Mouse (Mus musculus): ENCODE measurements at regions not wholly inside any gene's neighbourhood (a gene's known extent, or its start where the extent isn't known, plus 50 kb on each side); places are given as distances from the start of the nearest gene placed in this dataset.

DNA sequence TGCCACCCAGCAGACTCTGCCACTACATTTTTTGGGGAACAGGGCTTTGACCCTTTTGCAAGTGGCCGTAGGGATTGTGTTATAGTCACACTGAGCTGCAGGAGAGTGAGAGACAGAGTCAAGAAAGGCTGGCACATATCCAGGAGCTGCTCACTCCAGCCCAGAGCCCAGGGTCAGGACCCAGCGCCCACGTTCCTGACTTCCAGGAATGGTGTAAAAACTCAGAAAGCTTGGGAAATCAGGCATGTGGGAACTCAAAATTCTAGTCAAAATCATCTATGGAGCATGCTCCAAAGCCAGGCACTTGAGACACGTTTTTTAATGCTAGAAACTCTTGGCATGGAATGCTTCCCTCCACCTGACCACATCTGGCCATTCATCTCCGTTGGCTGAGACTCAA lies 146.7 kb upstream of the Runx1 start:
- no peak for DNase-seq (ENCODE audit: low spot score in 2 of 2)

DNA sequence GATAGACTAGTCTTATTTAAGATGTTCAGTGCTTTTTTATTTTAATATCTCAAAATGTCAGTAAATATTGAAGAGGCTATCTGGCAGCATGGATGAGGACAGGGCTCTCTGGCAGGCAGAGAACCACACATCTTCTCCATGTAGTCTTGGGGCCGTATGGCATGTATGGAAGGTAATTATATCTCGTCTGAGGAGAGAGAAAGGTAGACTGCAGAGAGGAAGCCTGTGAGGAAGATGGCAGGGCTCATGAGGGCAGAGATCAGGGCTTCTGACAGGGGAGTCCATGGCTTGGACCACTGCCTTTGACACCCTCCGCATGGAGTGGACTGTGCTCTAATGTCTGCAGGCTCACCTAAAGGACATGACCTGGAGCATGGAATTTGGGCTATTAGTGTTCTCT lies 146.0 kb upstream of the Runx1 start:
- DNase-seq (ENCODE audit: low spot score in 2 of 2) = no peak

DNA sequence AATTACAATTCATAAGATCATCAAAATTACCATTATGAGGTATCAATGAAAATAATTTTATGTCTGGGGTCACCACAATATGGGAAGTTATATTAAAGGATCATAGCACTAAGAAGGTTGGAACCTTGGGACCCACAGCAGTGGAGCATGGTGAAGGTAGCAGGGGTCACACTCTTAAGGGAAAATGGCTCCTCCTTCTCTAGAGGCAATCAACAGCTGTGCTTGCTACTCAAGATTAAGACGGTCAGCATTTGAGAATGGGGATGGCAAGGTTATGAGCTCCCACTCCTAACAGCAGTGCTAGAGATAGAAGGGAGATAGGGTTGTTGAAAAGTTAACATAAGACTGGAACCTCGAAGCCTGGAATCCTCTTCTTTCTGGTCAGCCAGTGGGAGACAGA lies 144.6 kb upstream of the Runx1 start:
- no peak for DNase-seq (ENCODE audit: low spot score in 2 of 2)

DNA sequence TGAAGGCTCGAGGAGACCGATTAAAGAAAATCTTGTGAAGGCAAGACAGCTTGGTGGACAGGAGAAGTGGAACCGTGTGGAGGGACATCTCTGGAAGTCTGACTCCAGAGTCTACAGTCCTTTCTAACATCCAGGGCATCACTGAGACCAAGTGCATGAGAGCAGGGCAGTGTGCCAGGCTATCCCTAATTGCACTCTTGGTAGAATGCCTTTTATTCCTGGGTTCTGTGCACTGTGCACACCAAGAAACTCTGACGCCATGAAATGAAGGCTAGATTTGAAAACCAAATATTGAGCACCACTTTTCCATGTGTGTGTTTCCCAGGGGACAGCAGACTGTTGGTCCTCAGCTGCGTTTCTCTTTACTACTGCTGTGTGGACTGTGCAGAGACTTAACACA lies 143.1 kb upstream of the Runx1 start:
- DNase-seq (ENCODE audit: low spot score in 2 of 2) = no peak

DNA sequence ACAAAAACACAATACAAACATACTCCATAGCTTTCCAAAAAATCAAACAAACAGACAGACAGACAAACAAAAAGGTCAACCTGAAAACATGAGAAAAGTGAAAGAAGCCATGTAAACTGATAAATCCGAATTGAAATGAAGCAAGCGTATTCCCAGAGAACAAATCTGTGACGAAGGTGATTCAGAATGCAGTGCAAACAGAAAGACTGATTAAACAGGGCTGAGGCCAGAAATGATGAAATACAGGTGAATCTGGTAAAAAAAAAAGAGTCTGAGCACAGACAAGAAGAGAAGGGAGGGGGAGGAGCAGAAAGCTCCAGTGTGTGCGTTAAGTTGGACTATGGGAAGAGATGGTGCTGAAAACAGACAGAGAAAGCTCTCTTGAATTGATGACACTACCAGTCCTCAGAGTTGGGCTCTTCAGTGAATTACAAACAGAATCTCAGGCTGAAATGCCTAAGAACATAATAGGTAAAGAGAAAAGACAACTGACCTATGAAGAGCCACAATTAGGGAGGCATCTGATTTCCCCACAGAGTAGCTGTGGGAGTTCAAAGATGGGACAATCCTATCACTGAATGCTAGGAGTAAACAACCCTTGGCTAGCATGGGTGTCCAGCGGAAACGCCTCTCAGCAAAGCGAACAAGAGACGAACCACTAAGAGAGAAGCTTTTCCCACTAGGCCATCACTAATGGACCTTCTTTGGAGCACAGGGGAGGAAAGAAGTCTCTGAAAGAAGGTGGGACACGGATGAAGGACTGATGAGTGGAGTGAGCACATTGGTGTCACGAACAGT lies 140.3 kb upstream of the Runx1 start:
- no peak for DNase-seq (ENCODE audit: low spot score in 2 of 2)

DNA sequence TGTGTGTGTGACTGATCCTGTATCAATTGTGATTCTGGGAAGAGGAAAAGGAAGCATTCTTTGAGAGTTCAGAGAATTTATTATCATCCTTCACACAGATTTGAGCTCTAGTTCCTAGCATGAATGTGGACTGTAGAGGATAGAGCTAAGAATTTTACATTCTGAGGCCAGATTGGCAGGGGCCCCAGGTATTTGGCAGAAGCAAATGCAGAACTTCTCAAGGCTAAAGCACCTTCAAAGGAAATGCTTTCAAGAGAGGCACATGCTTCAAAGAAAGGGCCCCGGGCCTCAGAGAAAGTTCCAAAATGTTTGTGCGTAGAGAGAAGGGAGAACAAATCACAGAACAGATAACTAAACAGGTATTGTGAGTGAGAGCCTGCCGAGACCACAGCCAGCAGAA lies 139.7 kb upstream of the Runx1 start:
- DNase-seq (ENCODE audit: low spot score in 2 of 2) = no peak

DNA sequence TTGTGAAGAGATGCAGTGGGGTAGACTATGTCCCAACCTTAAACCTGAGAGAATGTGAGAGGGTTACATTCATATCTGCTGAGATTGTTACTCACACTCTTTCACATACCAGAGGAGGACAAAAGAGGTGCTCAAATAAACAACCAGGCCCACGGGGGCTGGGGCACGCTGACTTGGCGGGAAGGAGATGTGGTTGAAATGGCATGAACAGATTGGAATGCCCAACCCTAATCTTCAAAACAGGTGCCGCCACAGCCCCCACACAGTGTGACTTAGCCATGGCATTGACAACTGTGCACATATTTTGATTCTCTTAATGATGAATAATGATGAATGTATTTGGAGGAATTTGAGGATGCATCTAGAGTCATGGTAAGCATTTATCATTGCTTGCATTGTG lies 137.6 kb upstream of the Runx1 start:
- DNase-seq (ENCODE audit: low spot score in 2 of 2) = no peak

DNA sequence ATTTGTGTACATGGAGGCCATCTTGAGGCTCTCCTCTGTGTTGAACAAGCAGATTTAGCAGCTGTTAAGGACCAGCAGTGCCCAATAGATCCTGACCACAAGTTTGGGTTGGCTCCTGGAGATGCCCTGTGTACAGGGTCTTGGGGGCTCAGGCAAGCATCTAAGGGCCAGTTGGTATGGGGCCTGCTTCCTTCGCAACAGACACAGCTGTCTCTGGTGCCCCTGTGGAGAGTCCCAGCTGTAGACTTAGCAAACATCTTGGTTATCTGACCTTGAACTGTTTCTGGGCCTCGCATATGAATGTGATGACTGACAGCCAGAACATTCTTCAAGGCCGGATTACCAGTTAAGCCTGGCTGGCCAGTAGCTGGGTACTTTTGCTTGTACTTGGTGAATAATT lies 135.4 kb upstream of the Runx1 start:
- peak in 1 of 2 experiments; percentile 18 for DNase-seq (ENCODE audit: low spot score in 2 of 2)

DNA sequence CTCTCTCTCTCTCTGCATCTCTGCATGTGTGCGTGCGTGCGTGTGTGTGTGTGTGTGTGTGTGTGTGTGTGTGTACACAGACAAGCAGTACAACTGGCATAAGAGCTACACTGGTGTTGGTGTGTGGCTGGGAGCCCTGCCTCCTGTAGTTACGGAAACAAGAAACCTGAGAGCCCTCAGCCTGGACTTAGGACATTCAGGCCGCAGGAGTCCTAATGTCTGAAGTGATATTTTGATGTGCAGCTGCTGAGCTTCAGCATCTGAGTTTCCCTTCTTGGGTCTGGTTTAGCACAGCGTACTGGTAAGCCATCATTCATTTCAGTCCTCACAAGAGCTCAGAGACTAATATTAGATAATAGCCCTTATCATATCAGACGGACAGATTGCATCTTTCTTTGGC lies 134.8 kb upstream of the Runx1 start:
- no peak for DNase-seq (ENCODE audit: low spot score in 2 of 2)

DNA sequence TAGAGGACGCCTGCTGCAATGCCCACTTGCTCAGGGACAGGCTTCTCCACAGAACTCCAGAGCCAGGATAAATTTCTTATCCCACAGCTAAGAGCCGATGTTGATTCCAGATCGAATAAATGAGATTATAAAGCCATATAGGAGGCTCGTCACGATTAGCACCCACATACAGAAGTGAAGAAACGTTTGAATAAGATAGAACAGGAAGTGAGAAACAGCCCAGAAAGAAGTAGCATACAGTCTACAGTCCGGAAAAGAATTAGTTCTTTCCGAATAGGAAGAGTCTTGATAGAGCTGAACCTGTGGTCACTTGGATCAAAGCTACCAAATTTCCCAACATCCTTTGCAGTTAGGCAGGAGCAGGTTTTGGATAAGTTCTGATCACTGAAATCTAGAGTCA lies 133.0 kb upstream of the Runx1 start:
- DNase-seq (ENCODE audit: low spot score in 2 of 2) = no peak

DNA sequence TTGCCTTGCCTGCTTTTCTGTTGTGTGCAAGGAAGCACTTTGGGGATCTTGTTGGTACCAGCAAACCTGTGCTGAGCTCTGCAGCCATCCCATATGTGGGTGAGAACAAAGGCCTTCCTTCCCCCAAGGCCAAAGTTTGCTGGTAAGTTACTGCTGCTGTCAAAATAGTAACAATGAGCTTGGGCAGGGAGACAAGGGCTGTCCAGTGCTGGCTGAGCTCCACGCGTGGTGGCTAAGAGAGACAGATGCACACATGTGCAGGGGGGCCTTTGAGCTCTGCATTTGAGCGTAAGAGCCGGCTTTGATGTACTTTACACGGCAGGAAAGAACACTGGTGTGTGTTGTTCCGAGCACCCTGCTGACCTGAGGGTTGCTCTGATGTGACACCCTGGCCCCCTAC lies 132.2 kb upstream of the Runx1 start:
- DNase-seq (ENCODE audit: low spot score in 2 of 2) = peak in 1 of 2 experiments; percentile 18

DNA sequence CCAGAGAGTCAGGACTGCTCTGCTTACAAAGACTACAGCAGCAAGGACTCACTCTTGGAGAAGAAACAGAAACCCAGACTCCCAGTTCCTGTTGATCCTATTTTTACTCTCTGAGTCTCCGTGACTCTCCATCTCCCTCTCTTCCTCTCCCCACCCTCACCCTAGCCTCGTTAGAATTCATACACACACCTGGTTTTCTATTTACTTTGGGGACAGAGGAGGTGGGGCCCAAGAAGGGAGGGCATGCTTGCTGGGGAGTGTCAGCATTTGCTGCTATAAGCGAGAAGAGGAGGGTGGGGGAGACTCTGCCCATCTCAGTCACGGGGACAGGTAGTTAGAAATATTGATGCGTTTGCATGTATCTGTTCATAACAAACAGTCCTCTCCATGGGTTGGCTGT lies 129.6 kb upstream of the Runx1 start:
- peak in 1 of 2 experiments; percentile 17 for DNase-seq (ENCODE audit: low spot score in 2 of 2)

DNA sequence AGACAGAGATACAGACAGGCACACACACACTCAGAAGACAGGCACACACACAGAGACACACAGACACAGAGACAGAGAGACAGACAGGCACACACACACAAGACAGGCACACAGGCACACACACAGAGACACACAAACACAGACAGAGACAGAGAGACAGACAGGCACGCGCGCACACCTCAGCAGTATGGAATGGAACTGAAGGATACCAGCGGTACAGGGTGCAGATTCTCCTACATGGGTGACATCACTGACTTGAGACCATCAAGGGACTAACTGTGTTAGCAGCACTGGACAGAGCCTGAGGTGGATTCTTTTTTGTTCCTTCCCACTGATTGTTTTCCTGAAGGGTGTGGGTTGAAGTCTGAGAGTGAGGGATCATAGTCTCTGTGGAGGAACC lies 129.1 kb upstream of the Runx1 start:
- no peak for DNase-seq (ENCODE audit: low spot score in 2 of 2)

DNA sequence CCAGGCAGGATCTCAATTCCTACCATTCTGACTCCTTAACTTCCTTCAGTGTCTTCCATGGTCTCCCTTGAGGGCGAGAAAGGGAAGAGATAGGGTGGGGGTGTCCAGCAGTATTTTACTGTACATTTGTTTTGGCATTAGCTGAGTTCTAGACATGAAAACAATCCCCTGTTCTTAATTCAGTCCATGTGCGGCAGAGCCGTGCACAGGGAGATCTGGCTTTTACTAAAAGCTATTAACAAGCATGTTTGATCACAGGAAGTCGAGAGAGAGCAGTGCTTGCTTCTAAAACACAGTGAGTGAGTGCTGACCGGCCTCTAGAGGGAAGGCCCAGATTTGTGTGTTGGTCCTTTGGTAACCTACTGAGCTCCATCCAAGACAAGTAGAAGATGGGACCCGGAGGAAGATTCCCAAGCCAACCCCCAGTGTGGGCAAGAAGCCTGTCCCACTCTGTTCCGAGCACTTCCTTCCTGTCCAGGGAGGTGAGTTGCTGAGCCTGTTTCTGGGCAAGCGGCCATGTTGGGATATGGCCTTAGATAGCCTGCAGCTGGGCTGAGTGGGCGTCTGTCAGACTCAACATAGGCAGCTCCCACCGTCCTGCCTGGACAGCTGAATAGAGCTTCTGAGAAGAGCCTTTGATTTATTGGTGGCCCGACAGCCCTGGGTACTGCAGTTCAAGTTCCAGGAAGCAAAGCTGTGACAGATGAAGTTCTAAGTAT lies 128.1 kb upstream of the Runx1 start:
- peak; percentile 58 to 75 for DNase-seq (ENCODE audit: low spot score in 2 of 2)

DNA sequence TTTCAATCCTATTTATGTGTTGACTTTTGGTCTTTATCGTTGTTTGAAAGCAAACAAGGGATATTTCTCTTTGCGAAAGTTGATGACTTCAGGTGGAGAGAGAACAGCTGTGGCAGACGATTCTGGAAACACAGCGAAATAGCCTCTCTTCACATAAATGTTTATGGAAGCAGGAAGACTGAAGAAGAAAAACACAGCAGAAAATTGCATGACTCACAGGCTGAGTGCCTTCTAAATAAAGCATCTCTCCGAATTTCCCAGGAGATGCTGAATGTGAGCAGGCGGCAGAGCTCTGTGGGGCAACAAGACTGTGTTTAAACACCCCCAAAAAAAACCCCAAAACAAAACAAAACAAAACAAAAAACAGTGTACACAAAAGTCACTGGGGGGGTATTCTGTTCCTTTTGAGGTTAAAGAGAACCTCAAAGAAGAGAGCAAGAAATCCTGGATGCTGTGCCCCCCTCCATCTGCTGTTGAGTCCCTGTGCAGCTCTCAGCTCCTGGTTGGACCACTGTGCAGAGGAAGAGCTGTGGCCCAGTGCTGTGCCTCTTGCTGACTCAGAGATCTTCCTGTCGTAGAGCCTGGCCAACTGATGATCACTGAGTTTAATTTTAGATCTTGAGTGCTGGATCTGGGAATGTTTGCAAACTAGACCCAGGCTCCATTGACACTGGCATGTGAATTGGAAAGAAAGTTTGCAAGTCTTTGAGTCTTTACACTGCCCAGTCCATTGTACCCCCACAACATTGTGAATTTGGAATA lies 126.6 kb upstream of the Runx1 start:
- peak; percentile 43 to 47 for DNase-seq (ENCODE audit: low spot score in 2 of 2)

DNA sequence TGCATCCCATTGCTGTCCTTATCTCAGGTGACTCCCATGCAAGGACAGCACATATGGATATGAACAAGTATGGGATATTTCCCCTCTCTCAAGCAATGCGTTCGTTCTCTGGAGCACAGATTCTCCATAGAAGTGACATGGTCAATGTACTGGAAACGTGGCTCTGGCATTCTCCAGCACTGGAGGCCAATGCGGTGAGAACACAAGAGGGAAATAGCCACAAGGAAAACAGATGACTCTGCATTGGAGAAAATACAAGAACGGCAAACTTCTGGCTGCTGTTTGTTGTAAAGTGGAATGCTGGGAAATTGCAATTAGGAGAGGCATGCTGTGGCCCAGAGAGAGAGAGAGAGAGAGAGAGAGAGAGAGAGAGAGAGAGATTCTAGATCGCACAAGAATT lies 125.6 kb upstream of the Runx1 start:
- peak in 1 of 2 experiments; percentile 19 for DNase-seq (ENCODE audit: low spot score in 2 of 2)

DNA sequence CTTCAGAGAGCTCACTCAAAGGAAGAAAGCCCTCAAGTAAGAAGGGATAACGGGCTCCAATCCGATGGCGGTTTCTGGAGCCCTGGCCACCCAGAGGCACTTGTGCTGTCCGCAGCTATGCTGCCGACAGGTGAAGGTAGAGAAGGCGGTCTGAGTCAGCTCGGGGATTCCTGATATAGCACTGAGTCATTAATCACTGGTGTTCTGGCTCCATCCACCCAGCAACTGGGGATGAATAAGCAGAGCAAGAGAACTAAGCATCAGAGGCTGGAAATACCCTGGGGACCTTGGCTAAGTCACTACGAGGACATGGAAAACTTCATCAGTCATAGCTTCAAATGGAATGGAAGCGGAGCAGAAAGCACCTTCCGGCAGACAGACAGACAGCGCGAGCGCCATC lies 122.5 kb upstream of the Runx1 start:
- peak in 1 of 2 experiments; percentile 18 for DNase-seq (ENCODE audit: low spot score in 2 of 2)

DNA sequence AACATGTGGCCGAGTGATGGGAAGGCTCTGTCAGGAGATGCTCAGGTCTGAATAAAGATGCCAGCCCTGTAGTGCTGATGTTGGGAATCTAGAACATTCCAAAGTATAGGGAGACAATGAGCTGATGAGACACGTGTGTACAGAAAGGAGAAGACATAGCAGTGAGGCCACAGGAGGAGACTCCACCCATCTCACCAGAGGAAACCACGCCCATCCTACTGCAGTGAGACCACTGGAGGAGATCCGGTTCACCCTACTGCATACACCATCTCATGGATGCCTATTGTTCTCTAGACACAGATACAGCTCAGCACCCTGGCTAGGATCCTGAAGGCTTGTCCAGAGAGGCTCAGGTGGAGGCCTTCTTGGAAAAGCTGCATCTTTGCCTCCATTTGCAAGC lies 120.6 kb upstream of the Runx1 start:
- no peak for DNase-seq (ENCODE audit: low spot score in 2 of 2)

DNA sequence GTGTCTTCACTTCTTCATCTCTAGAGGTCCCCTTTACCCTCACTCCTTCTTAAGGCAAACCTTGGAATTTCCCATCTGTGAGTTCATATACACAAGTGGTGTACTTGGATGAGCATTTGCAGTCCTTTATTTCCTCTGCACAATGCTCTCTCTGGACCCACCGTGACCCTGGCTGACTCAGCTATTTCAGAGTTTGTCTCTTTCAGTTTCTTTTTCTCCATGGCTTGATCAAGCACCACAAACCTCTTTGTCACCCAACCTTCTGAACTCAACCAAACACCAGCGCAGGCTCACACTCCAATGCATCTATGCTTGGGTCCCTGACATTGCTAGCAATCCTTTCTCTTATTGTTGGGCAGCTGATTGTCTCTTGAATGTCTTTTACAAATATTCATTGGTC lies 118.0 kb upstream of the Runx1 start:
- DNase-seq (ENCODE audit: low spot score in 2 of 2) = no peak

DNA sequence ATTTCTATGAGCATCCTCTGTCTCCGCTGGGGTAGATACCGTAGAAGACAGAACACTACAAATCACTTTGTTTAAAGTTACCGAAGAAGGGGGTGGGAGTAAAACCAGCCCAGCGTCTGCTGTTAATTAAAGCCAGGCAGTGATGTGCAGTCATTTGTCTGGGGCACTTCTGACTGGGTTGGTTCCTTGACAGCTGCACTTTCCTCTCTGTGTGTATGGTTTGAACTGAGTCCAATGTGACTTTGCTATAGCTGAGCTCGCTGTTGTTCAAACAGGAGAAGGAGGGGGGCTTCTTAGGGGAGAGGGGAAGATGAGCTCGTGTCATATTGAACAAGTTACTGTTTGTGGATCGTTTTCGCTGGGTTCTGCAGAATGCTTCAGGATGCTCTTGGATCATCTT lies 113.7 kb upstream of the Runx1 start:
- DNase-seq (ENCODE audit: low spot score in 2 of 2) = no peak

DNA sequence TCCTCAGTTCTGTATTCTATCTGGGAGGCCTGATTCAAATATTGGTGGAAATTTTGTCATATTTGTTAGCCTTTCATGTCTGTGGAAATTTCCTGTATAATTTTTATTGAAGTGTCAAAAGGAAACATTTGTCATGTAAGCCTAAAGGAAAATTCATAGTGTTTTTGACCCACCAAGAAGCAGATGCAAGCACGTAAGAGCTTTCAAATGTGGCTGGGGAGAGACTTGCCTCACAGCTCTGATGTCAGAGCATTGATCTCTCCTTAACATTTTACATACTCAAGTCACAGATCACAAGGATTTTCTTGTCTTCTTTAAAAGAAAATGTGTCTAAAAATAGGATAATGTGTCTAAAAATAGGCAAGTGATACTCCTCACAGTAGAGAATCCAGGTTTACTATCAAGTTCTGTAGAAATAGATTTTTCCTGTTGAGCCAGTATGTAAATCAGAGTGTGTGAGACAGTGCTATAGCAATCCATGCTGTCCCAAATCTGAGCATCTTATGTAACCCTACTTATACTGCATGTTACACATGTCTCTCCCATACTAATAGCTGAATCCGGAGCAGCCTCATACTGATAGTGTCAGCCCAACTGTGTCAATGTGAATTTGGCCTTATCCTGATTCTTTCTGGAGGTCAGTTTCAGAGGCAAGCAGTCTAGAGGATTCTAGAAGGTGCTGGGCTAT lies 110.0 kb upstream of the Runx1 start:
- DNase-seq (ENCODE audit: low spot score in 2 of 2) = no peak

DNA sequence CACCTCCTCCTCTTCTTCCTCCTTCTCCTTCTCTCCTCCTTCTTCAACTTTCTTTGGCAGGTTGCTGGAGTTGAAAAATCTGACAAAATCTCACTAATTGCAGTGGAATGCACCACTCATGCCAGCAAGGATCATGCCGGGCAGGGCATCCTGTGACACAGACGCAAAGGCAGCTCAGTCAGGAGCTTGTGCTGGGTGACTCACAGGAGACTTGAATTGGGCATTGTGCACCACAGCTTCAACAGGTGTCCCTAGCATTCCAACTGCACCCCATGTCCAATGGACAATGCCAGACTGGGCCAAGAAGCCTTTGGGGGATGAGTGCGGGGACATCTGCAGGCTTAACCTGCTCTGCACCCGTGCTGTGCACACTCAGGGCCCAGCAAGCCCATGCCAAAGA lies 104.2 kb upstream of the Runx1 start:
- no peak for DNase-seq (ENCODE audit: low spot score in 2 of 2)
